Mouse (Mus musculus) heart, postnatal 10 days (tissue): ENCODE results near the gene Heg1. TPM values are rescaled to one million over a fixed set of nuclear protein-coding genes. Genes with fewer than 3 reads are reported as not detected.
A peak's percentile ranks its signal among the peaks of the same experiment; 100 is the strongest.

Experiments
- DNase-seq, 2 experiments: peaks; one replicate each; pipeline ENCODE4 v3.0.0; 2021
- intact Hi-C: fragments of 180-260 bp; cut with DNase I; formaldehyde crosslinking; loops from one replicate; pipeline ENCODE4 v1.15.1; 2025
- total RNA-seq, 2 experiments: library from RNA; stranded (reverse); gene quantifications; 2 replicates each; pipeline ENCODE4 v1.2.3; 2021

Heg1 gene
- total RNA-seq, 2 experiments from 2014 or later: 234 to 263 TPM

- intact Hi-C loops: no loop called here
- no peak for DNase-seq
These were observed 109.9 kb downstream of the Heg1 start, which contains the start of gene Muc13 for GRCm38 (mm10) chr16:33793846-33794791. Gene Muc13 (plus strand): TSS chr16:33794037.

- DNase-seq: no peak
- intact Hi-C loops: loop anchor here (5.0 kb wide), 1 partner anchor 48 kb away; no protein-coding TSS in a partner anchor
These were observed 110.9 kb downstream of the Heg1 start for GRCm38 (mm10) chr16:33795106-33795505.

- intact Hi-C loops: loop anchor here (2.0 to 5.0 kb wide), 3 partner anchors 49 to 489 kb away; no protein-coding TSS in a partner anchor
- no peak for DNase-seq
These were observed 111.7 kb downstream of the Heg1 start for GRCm38 (mm10) chr16:33795887-33796286.

- DNase-seq: no peak
- intact Hi-C loops: loop anchor here (2.0 to 5.0 kb wide), 3 partner anchors 49 to 490 kb away; no protein-coding TSS in a partner anchor
These were observed 112.6 kb downstream of the Heg1 start for GRCm38 (mm10) chr16:33796756-33797155.

- peak; percentile 70 to 82 for DNase-seq
- intact Hi-C loops: loop anchor here (2.0 to 5.0 kb wide), 3 partner anchors 51 to 491 kb away; no protein-coding TSS in a partner anchor
These were observed 113.7 kb downstream of the Heg1 start for GRCm38 (mm10) chr16:33797860-33798259.

- intact Hi-C loops: no loop called here
- no peak for DNase-seq
These were observed 125.8 kb downstream of the Heg1 start for GRCm38 (mm10) chr16:33810002-33810401.

- no peak for DNase-seq
- intact Hi-C loops: no loop called here
These were observed 134.4 kb downstream of the Heg1 start for GRCm38 (mm10) chr16:33818413-33819165.

GRCm38 (mm10) chr16:33820269-33821178 is 136.4 kb downstream of the Heg1 start:
- peak; percentile 92 to 96 for DNase-seq
- intact Hi-C loops: loop anchor here (1.0 to 2.0 kb wide), 3 partner anchors 131 to 294 kb away; no protein-coding TSS in a partner anchor

Other genes with a start within 250 kb of the Heg1 start
- gene Slc12a8, start 167.0 kb upstream of the Heg1 start, total RNA-seq: under 1 TPM; 0.72 to 0.74 TPM
- under 1 TPM in 1 of 2 experiments, not detected in 1; 0.07 TPM for gene Muc13, start 109.7 kb downstream of the Heg1 start, total RNA-seq
- 10 to 100 TPM; 83.0 to 85.0 TPM for gene Itgb5, start 145.3 kb downstream of the Heg1 start, total RNA-seq